Mouse (Mus musculus) embryonic facial prominence, embryonic 10.5 days (tissue): ENCODE results near the gene Sema3b. TPM values are rescaled to one million over a fixed set of nuclear protein-coding genes. Genes with fewer than 3 reads are reported as not detected.

Source experiments
- DNase-seq: peaks from one replicate; pipeline ENCODE4 v3.0.0-alpha.2; 2017; ENCODE audit warnings: low spot score
- H3K27ac ChIP-seq: fragments of 300-500 bp; sonication (generic); replicated peaks from 2 replicates; pipeline ENCODE4 v1.5.1; 2016; ENCODE audit warnings: mild to moderate bottlenecking
- H3K27me3 ChIP-seq: fragments of 300-500 bp; sonication (generic); replicated peaks from 2 replicates; pipeline ENCODE4 v1.6.1; 2016; ENCODE audit warnings: low read depth, mild to moderate bottlenecking; ENCODE audit not compliant: poor library complexity, severe bottlenecking
- H3K36me3 ChIP-seq: fragments of 300-500 bp; sonication (generic); replicated peaks from 2 replicates; pipeline ENCODE4 v1.6.1; 2016; ENCODE audit warnings: mild to moderate bottlenecking, moderate library complexity
- H3K4me1 ChIP-seq: fragments of 300-500 bp; sonication (generic); 2 replicates; pipeline ENCODE4 v1.6.1; 2016
- H3K4me3 ChIP-seq: fragments of 300-500 bp; sonication (generic); 2 replicates; pipeline ENCODE4 v1.5.1; 2016; ENCODE audit warnings: mild to moderate bottlenecking, moderate library complexity
- H3K9me3 ChIP-seq: fragments of 300-500 bp; sonication (generic); 2 replicates; pipeline ENCODE4 v1.6.1; 2016; ENCODE audit warnings: mild to moderate bottlenecking
- WGBS: fragments of 180-500 bp; shearing (Covaris S2); methylation state at CpG from one replicate; pipeline ENCODE4 v1.1.7; 2016; 5-methylcytosine and 5-hydroxymethylcytosine counted together
- polyA plus RNA-seq: library from polyadenylated mRNA; unstranded; fragments of >200 nt; fragmentation: Nextera tagmentation; extraction: Ambion mirVana; gene quantifications from 2 replicates; pipeline ENCODE4 v1.2.1, GENCODE M21; 2016

The Sema3b gene
- polyA plus RNA-seq, 1 experiment from 2014 or later, result 2.7 TPM

- peaks cover 62% of the 10 kb centered on the region for H3K27me3 ChIP-seq
- H3K4me1 ChIP-seq, result peaks cover 75% of the 10 kb centered on the region
- H3K36me3 ChIP-seq, result peaks cover 5% of the 10 kb centered on the region
- H3K9me3 ChIP-seq, result no peaks in the 10 kb centered on the region
- H3K27ac ChIP-seq, result peak within 1 kb of the TSS; percentile 88
- under 1% methylated on average over 63 of the region's 63 CpGs for WGBS
- peak within 1 kb of the TSS; percentile 85 for H3K4me3 ChIP-seq
- peak; percentile 84 for DNase-seq
Observed at GRCm38 (mm10) chr9:107551117-107551889, 57.7 kb downstream of the Sema3b start, which contains the start of gene Rassf1. TSS of gene Rassf1 (plus strand) at chr9:107551555.

- Histone ChIP-seq H3K4me1 (peaks cover 75% of the 10 kb centered on the region), H3K27ac (peak overlapping the region; percentile 88), H3K4me3 (peak overlapping the region; percentile 85), H3K9me3 (no peaks in the 10 kb centered on the region), H3K36me3 (no peaks in the 10 kb centered on the region), H3K27me3 (peaks cover 62% of the 10 kb centered on the region)
- no peak for DNase-seq
- WGBS, result 20% methylated on average over 23 of the region's 23 CpGs
Observed at GRCm38 (mm10) chr9:107550491-107551116, 58.4 kb downstream of the Sema3b start.

- Histone ChIP-seq H3K4me1 (peaks cover 75% of the 10 kb centered on the region), H3K27me3 (peaks cover 62% of the 10 kb centered on the region), H3K9me3 (no peaks in the 10 kb centered on the region), H3K27ac (peak overlapping the region; percentile 10; the same call in 1 of the 2 replicates), H3K4me3 (0 out of 2 replicates have a peak overlapping the region, but pooled peaks have one; percentile 85), H3K36me3 (peaks cover 9% of the 10 kb centered on the region)
- DNase-seq, result no peak
- WGBS, result 82% methylated on average over 20 of the region's 20 CpGs
Observed at GRCm38 (mm10) chr9:107549297-107550074, 59.5 kb downstream of the Sema3b start.

GRCm38 (mm10) chr9:107548820-107549219 lies 60.2 kb downstream of the Sema3b start:
- Histone ChIP-seq H3K36me3 (peaks cover 16% of the 10 kb centered on the region), H3K4me3 (no peak overlapping the region), H3K27ac (no peak overlapping the region), H3K4me1 (peaks cover 70% of the 10 kb centered on the region), H3K9me3 (no peaks in the 10 kb centered on the region), H3K27me3 (peaks cover 62% of the 10 kb centered on the region)
- no peak for DNase-seq
- 88% methylated on average over 10 of the region's 10 CpGs for WGBS

GRCm38 (mm10) chr9:107547957-107548356 lies 61.1 kb downstream of the Sema3b start:
- DNase-seq, result no peak
- no peak overlapping the region for H3K4me3 ChIP-seq
- peaks cover 23% of the 10 kb centered on the region for H3K36me3 ChIP-seq
- H3K27me3 ChIP-seq, result peaks cover 57% of the 10 kb centered on the region
- peaks cover 67% of the 10 kb centered on the region for H3K4me1 ChIP-seq
- 76% methylated on average over 5 of the region's 5 CpGs for WGBS
- H3K9me3 ChIP-seq, result no peaks in the 10 kb centered on the region
- no peak overlapping the region for H3K27ac ChIP-seq

Other genes starting within 250 kb of the Sema3b start
- 0.45 and 0.50 TPM in 2 replicates for gene Cacna2d2, start 209.6 kb downstream of the Sema3b start, polyA plus RNA-seq
- 37.9 and 39.3 TPM in 2 replicates for gene Tmem115, start 75.3 kb downstream of the Sema3b start, polyA plus RNA-seq
- gene Cyb561d2, start 67.0 kb downstream of the Sema3b start, polyA plus RNA-seq, result 16.4 and 16.7 TPM in 2 replicates
- gene Nprl2, start 67.0 kb downstream of the Sema3b start, polyA plus RNA-seq, result 35.2 and 39.4 TPM in 2 replicates
- gene Zmynd10, start 61.9 kb downstream of the Sema3b start, polyA plus RNA-seq, result 0.97 and 1.2 TPM in 2 replicates
- 45.3 and 46.5 TPM in 2 replicates for gene Rassf1, start 57.7 kb downstream of the Sema3b start, polyA plus RNA-seq
- 63.4 and 67.3 TPM in 2 replicates for gene Tusc2, start 46.0 kb downstream of the Sema3b start, polyA plus RNA-seq
- gene Hyal2, start 41.3 kb downstream of the Sema3b start, polyA plus RNA-seq, result 154 and 157 TPM in 2 replicates
- gene Hyal1, start 32.3 kb downstream of the Sema3b start, polyA plus RNA-seq, result 8.4 and 9.1 TPM in 2 replicates
- 18.9 and 20.3 TPM in 2 replicates for gene Naa80, start 30.3 kb downstream of the Sema3b start, polyA plus RNA-seq
- gene Hyal3, start 28.4 kb downstream of the Sema3b start, polyA plus RNA-seq, result 0.48 and 0.96 TPM in 2 replicates
- 59.7 and 72.1 TPM in 2 replicates for gene Ifrd2, start 21.6 kb downstream of the Sema3b start, polyA plus RNA-seq
- 334 and 363 TPM in 2 replicates for gene Gnai2, start 26.1 kb upstream of the Sema3b start, polyA plus RNA-seq
- 5.6 and 6.6 TPM in 2 replicates for gene Slc38a3, start 60.3 kb upstream of the Sema3b start, polyA plus RNA-seq
- 3.4 and 4.3 TPM in 2 replicates for gene Gnat1, start 70.5 kb upstream of the Sema3b start, polyA plus RNA-seq
- gene Sema3f, start 101.2 kb upstream of the Sema3b start, polyA plus RNA-seq, result 13.2 and 21.4 TPM in 2 replicates
- 200 and 206 TPM in 2 replicates for gene Rbm5, start 161.8 kb upstream of the Sema3b start, polyA plus RNA-seq